Mouse (Mus musculus): ENCODE measurements at regions not wholly inside any gene's neighbourhood (a gene's known extent, or its start where the extent isn't known, plus 50 kb on each side); places are given as distances from the start of the nearest gene placed in this dataset.
A peak's percentile ranks its signal among the peaks of the same experiment; 100 is the strongest.

- DNase-seq (ENCODE audit: low spot score) = no peak
Observed at GRCm38 (mm10) chr1:120667776-120668175, 65.6 kb downstream of the En1 start.

- DNase-seq (ENCODE audit: low spot score) = no peak
Observed at GRCm38 (mm10) chr1:120683532-120684245, 81.5 kb downstream of the En1 start.

GRCm38 (mm10) chr1:120685650-120686244, 83.5 kb downstream of the En1 start:
- no peak for DNase-seq (ENCODE audit: low spot score)

- no peak for DNase-seq (ENCODE audit: low spot score)
Observed at GRCm38 (mm10) chr1:120691571-120691970, 89.4 kb downstream of the En1 start.

- no peak for DNase-seq (ENCODE audit: low spot score)
Observed at GRCm38 (mm10) chr1:120698189-120698588, 96.0 kb downstream of the En1 start.

- DNase-seq (ENCODE audit: low spot score) = no peak
Observed at GRCm38 (mm10) chr1:120704201-120704600, 102.0 kb downstream of the En1 start.

DNA sequence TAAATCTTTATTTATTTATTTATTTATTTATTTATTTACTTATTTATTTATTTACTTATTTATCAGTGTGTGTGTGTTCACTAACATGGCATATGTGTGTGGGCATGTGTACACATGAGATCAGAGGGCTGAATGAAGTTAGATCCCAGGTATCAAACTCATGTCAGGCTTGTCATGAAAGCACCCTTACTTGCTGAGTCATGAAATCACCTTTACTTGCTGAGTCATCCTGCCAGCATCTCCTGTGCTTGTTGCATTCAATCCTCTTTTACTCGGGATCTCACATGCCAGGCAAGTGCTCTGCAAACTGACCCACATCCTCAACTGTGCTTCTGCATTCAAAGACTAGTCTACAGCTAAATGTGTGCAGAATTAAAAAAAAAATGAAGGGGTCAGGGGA, 103.8 kb downstream of the En1 start:
- DNase-seq (ENCODE audit: low spot score) = no peak

- no peak for DNase-seq (ENCODE audit: low spot score)
Observed at GRCm38 (mm10) chr1:120708511-120708910, 106.3 kb downstream of the En1 start.

GRCm38 (mm10) chr1:120715105-120715877, 113.1 kb downstream of the En1 start:
- no peak for DNase-seq (ENCODE audit: low spot score)

DNA sequence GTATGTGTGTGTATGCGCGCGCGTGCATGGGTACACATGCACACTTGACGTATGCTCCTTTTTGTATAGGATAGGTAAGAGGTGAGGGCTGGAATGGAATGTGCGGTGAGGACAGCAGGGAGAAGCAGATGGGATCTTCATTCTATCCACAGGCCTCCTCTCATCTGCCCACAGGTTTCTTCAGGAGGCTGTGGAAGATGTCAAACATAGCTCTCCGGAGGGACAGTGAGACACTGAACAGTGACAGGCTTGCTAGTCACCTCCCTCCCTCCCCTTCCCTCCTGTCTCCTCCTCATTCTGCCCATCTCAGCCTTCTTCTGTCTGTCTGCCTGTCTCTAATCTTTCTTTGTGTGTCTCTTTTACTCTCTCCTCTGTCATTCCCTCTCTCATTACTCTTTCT, 124.6 kb downstream of the En1 start:
- no peak for DNase-seq (ENCODE audit: low spot score)

- no peak for DNase-seq (ENCODE audit: low spot score)
Observed at GRCm38 (mm10) chr1:120727427-120727826, 125.2 kb downstream of the En1 start.

- no peak for DNase-seq (ENCODE audit: low spot score)
Observed at GRCm38 (mm10) chr1:120732003-120732402, 129.8 kb downstream of the En1 start.

- DNase-seq (ENCODE audit: low spot score) = no peak
Observed at GRCm38 (mm10) chr1:120733683-120734082, 131.5 kb downstream of the En1 start.

GRCm38 (mm10) chr1:120734846-120735245, 132.6 kb downstream of the En1 start:
- no peak for DNase-seq (ENCODE audit: low spot score)

- no peak for DNase-seq (ENCODE audit: low spot score)
Observed at GRCm38 (mm10) chr1:120739499-120739898, 137.3 kb downstream of the En1 start.

DNA sequence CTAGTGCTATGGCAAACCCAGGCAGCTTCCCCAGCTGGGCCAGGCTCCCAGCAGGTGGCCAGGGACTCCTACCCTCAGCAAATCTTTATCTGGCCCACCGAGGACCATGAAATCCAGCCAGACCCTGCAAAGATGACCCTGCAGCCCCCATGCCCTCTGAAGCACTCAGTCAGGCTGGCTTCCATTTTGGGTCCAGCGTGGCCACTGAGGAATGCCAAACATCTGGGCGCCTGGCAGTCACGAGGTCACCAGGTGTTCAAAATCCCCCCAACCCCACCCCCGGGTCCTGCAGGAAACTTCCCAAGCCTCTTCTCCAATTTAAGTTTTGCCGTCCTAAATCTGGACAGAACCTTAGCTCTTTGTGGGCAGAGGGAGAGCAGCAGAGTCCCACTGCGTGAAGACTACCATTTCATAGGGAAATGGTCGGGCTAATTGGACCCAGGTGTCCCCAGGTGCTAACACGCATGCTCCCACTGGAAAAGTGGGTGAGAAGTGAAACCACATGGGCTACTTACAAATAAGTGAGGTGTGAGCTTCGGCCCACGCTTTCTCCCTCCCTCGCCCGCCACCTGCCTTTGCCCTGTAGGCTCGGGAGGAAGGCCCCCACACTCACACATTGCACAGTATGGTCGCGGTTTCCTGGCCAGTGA, 139.0 kb downstream of the En1 start:
- DNase-seq (ENCODE audit: low spot score) = no peak

DNA sequence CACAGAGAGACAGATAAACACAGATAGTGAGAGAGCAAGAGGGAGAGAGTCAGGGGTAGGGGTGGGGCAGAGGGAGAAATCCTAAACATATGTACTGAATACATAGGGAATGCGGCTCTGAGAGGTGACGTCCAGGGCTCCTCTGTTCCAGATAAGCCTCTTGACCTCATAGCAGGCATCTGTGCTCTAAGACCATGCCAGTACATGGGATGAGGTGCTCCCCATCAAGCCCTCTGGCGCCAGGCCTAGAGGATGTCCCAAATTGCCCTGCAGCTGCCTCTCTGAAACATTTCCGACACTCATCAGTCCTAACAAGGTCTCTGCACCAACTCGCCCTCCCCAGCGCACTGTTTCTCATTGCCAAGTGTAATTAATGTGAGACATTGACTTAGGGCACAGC, 146.7 kb downstream of the En1 start:
- DNase-seq (ENCODE audit: low spot score) = no peak

GRCm38 (mm10) chr1:120753406-120753805, 151.2 kb downstream of the En1 start:
- no peak for DNase-seq (ENCODE audit: low spot score)

- peak; percentile 19 for DNase-seq (ENCODE audit: low spot score)
Observed at GRCm38 (mm10) chr1:120754337-120754736, 152.1 kb downstream of the En1 start.

DNA sequence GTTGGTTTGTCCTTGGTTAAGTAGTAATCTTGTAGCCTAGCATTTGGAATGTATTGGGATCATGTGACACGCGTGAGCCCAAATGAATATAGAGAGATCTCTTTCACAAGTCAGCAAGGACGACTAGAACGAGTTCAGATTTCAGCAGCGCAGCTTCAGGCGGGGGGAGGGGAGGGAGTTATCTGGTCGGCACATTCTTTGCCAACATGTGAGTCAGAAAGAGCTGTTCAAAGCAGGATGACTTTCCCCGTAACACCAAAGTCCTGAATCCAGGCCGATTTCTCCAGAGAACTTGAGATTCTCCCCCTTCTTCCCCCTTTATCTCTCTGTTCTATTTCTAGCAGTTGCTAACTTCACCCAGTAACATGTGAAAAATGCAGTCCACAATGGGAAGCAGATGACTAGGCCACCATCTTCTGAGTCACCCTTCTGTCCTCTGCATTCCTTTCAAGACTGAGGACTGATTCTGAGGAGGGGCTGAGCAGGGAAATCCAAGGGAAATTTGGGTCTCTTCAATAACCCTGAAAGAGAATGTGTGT, 155.1 kb downstream of the En1 start:
- peak; percentile 54 for DNase-seq (ENCODE audit: low spot score)

DNA sequence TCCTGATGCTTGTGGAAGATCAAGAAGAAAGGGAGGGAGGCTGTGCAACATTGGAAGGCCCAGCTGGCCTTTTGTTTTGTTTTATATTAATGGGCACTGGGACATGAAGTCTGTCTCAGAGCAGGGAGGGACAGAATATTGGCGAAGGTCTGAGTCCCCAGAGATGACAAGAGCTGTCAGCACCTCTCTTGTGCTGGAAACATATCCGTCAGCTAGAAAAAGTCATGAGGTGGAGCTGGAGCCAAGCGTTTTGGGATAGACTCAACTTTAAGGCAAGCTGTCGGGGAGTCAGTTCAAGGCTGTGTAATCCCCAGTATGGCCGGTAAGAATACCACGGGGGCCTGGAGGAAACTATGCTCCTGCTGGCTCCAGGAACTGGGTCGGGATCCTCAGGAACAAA, 156.0 kb downstream of the En1 start:
- no peak for DNase-seq (ENCODE audit: low spot score)

GRCm38 (mm10) chr1:120758762-120759161, 156.5 kb downstream of the En1 start:
- no peak for DNase-seq (ENCODE audit: low spot score)
